Mouse (Mus musculus): ENCODE data around the gene Ncaph.
A peak's percentile ranks its signal among the peaks of the same experiment; 100 is the strongest.
"Not testable (repeated sequence)": the region's sequence is repeated elsewhere in the genome, so short reads cannot be mapped to it uniquely, and the experiment has no call there.

The Ncaph gene

GRCm38 (mm10) chr2:127086235-127086634 lies 47.5 kb downstream of the Ncaph start:
- no peak for DNase-seq (ENCODE audit: low spot score)

- no peak for DNase-seq (ENCODE audit: low spot score)
These were observed 53.0 kb downstream of the Ncaph start for GRCm38 (mm10) chr2:127080591-127081218.

- DNase-seq (ENCODE audit: low spot score): no peak
These were observed 53.7 kb downstream of the Ncaph start for GRCm38 (mm10) chr2:127079881-127080590.

GRCm38 (mm10) chr2:127079066-127079465 lies 54.7 kb downstream of the Ncaph start:
- DNase-seq (ENCODE audit: low spot score): not testable (repeated sequence)

- no peak for DNase-seq (ENCODE audit: low spot score)
These were observed 56.1 kb downstream of the Ncaph start for GRCm38 (mm10) chr2:127077611-127078010.

GRCm38 (mm10) chr2:127074116-127074515 lies 59.6 kb downstream of the Ncaph start:
- no peak for DNase-seq (ENCODE audit: low spot score)

GRCm38 (mm10) chr2:127070879-127071278 lies 62.9 kb downstream of the Ncaph start:
- peak; percentile 8 for DNase-seq (ENCODE audit: low spot score)

GRCm38 (mm10) chr2:127070435-127070841 lies 63.3 kb downstream of the Ncaph start, which contains the start of gene Blvra:
Blvra (plus strand) TSS chr2:127070665.
- peak; percentile 96 for DNase-seq (ENCODE audit: low spot score)

GRCm38 (mm10) chr2:127069781-127070434 lies 63.8 kb downstream of the Ncaph start:
- peak; percentile 20 for DNase-seq (ENCODE audit: low spot score)

GRCm38 (mm10) chr2:127068806-127069205 lies 64.9 kb downstream of the Ncaph start:
- DNase-seq (ENCODE audit: low spot score): no peak

- no peak for DNase-seq (ENCODE audit: low spot score)
These were observed 72.3 kb downstream of the Ncaph start for GRCm38 (mm10) chr2:127061471-127061870.

All from embryo, embryonic 10.5 days (tissue).